34 mouse cellular contexts compared by ENCODE assay signal in genomic region chr4:44504998-44505397, GRCm38 (mm10).
"Had no signal": no experiment of that assay in that cellular context is flagged by ENCODE, and none has a peak within 500 bp of the region (broad histone marks: within the 10 kb centered on the region; RNA-seq: fewer than 3 reads in every experiment).

No protein-coding gene starts in this region.

- ATAC-seq: hindbrain, embryonic 16.5 days; hindbrain, postnatal 0 days; inflammation-experienced regulatory T-cells, adult 6 months; intestine, embryonic 16.5 days; intestine, postnatal 0 days had no signal

- H3K9me3 ChIP-seq: heart, embryonic 12.5 days; heart, embryonic 13.5 days; heart, embryonic 15.5 days; hindbrain, embryonic 10.5 days; hindbrain, embryonic 12.5 days; hindbrain, embryonic 13.5 days; hindbrain, embryonic 15.5 days; kidney, embryonic 15.5 days had no signal

- H3K4me3 ChIP-seq: heart, embryonic 12.5 days; heart, embryonic 13.5 days; heart, embryonic 15.5 days; hindbrain, embryonic 10.5 days; hindbrain, embryonic 12.5 days; hindbrain, embryonic 13.5 days; hindbrain, embryonic 15.5 days; kidney, embryonic 15.5 days; layer of hippocampus, adult 2 months; left cerebral cortex, adult 2 months had no signal

- DNase-seq: heart, postnatal 10 days; heart, postnatal 14 days; heart, postnatal 36 days; heart, postnatal 4 days; kidney, adult 11 months; kidney, adult 18-20 months; kidney, adult 2 months; kidney, adult 8-10 months; kidney, adult 9 months; kidney, postnatal 10 days; kidney, postnatal 14 days; kidney, postnatal 25 days; kidney, postnatal 36 days; kidney, postnatal 4 days; layer of hippocampus, adult 9-11 months; layer of hippocampus, postnatal 36 days had no signal

- H3K9ac ChIP-seq: heart, embryonic 12.5 days; heart, embryonic 13.5 days; heart, embryonic 15.5 days; hindbrain, embryonic 12.5 days; hindbrain, embryonic 13.5 days; hindbrain, embryonic 14.5 days; hindbrain, embryonic 15.5 days; kidney, embryonic 15.5 days had no signal

- H3K27ac ChIP-seq: heart, embryonic 13.5 days; heart, embryonic 15.5 days; hindbrain, embryonic 10.5 days; hindbrain, embryonic 12.5 days; hindbrain, embryonic 13.5 days; hindbrain, embryonic 14.5 days; hindbrain, embryonic 15.5 days; hindbrain, postnatal 0 days; kidney, embryonic 15.5 days; kidney, postnatal 0 days; layer of hippocampus, adult 2 months; left cerebral cortex, adult 2 months had no signal

- H3K4me1 ChIP-seq: heart, embryonic 12.5 days; heart, embryonic 13.5 days; heart, embryonic 15.5 days had no signal

- H3K36me3 ChIP-seq: heart, embryonic 12.5 days; heart, embryonic 13.5 days; heart, embryonic 15.5 days; hindbrain, embryonic 10.5 days; hindbrain, embryonic 12.5 days; hindbrain, embryonic 13.5 days; hindbrain, embryonic 15.5 days; kidney, embryonic 15.5 days had no signal

- H3K4me2 ChIP-seq: heart, embryonic 11.5 days; heart, embryonic 12.5 days; heart, embryonic 13.5 days; heart, embryonic 15.5 days; hindbrain, embryonic 12.5 days; hindbrain, embryonic 13.5 days; hindbrain, embryonic 14.5 days; hindbrain, embryonic 15.5 days; kidney, embryonic 15.5 days had no signal
